Mouse (Mus musculus) forebrain, embryonic 14.5 days (tissue): ENCODE data around the gene Slc17a2. TPM values are rescaled to one million over a fixed set of nuclear protein-coding genes. Genes with fewer than 3 reads are reported as not detected.
A peak's percentile ranks its signal among the peaks of the same experiment; 100 is the strongest.

Experiments
- ATAC-seq: fragments of 200-750 bp; cut with Nextera tagmentation; 2 replicates; pipeline ENCODE4 v1.8.0; 2017; ENCODE audit warnings: mild to moderate bottlenecking, moderate library complexity
- DNase-seq: peaks from one replicate; pipeline ENCODE4 v3.0.0-alpha.2; 2015; ENCODE audit warnings: low spot score
- H3K27ac ChIP-seq: fragments of 300-500 bp; sonication (generic); 2 replicates; pipeline ENCODE4 v1.5.1; 2014; ENCODE audit warnings: low read depth, mild to moderate bottlenecking, control low read depth, low read length, moderate library complexity
- H3K27me3 ChIP-seq: fragments of 300-500 bp; sonication (generic); replicated peaks from 2 replicates; pipeline ENCODE4 v1.6.1; 2014; ENCODE audit warnings: low read length, control low read depth, mixed read lengths; ENCODE audit not compliant: control insufficient read depth, insufficient read depth
- H3K36me3 ChIP-seq: fragments of 300-500 bp; sonication (generic); 2 replicates; pipeline ENCODE4 v1.6.1; 2014; ENCODE audit warnings: low read length, control low read depth; ENCODE audit not compliant: control insufficient read depth, insufficient read depth
- H3K4me1 ChIP-seq: fragments of 300-500 bp; sonication (generic); 2 replicates; pipeline ENCODE4 v1.6.1; 2014; ENCODE audit warnings: antibody characterized with exemption, low read length, control low read depth; ENCODE audit not compliant: control insufficient read depth, insufficient read depth
- H3K4me2 ChIP-seq: fragments of 300-500 bp; sonication (generic); 2 replicates; pipeline ENCODE4 v1.6.1; 2014; ENCODE audit warnings: mild to moderate bottlenecking, control low read depth, low read length
- H3K4me3 ChIP-seq: fragments of 300-500 bp; sonication (generic); 2 replicates; pipeline ENCODE4 v1.5.1; 2014; ENCODE audit warnings: low read depth, low read length, control low read depth
- H3K9ac ChIP-seq: fragments of 300-500 bp; sonication (generic); 2 replicates; pipeline ENCODE4 v1.6.1; 2014; ENCODE audit warnings: mild to moderate bottlenecking, low read length, control low read depth, moderate library complexity
- H3K9me3 ChIP-seq: fragments of 300-500 bp; sonication (generic); replicated peaks from 2 replicates; pipeline ENCODE4 v1.6.1; 2016; ENCODE audit warnings: low read length, control low read depth, mixed read lengths; ENCODE audit not compliant: control insufficient read depth
- WGBS: fragments of 180-500 bp; shearing (Covaris S2); extraction: QIAGEN DNeasy Blood & Tissue Kit; methylation state at CpG from one replicate; pipeline ENCODE4 v1.1.7; 2014; 5-methylcytosine and 5-hydroxymethylcytosine counted together
- polyA plus RNA-seq: library from polyadenylated mRNA; unstranded; fragments of >200 nt; fragmentation: Nextera tagmentation; extraction: Ambion mirVana; gene quantifications from 2 replicates; pipeline ENCODE4 v1.2.1, GENCODE M21; 2014

Gene Slc17a2
- polyA plus RNA-seq, 1 experiment from 2014 or later: not detected

DNA sequence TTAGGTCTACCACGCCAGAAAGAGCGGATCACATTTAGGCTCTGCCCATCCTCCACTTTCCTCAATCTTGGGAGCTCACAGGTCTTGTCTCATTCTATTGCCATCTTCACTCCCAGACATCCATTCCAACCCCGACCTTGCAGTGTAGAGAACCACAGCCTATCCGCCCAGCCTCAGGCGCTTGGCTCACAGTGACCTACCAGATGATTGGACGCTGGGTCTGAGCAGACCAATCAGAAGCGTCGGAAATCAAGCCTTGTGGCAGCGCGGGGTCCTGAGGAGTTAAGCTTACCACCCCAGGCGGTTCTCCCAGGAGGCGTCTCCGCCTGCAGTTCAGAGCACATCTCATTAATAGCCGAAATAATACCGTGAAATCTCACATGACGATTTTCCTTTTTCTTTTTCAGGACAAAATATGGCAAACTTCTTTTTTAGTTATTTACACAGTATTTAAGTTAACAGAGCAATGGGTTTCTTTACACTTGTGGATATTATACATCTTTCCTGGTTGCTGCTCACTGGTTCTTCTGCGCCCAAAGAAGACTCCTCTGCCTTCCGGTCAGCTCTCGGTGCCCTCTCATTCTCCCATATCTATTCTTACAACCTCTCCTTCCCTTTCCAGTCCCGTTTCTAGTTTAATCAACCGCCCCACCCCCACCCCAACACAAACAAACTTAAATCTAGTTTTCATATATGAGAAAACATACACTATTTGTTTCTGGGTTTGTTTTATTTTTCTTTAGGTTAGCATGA, 34.1 kb upstream of the Slc17a2 start:
- ATAC-seq (peak; percentile 87), DNase-seq (peak; percentile 69)
- Histone ChIP-seq H3K27me3 (no peaks in the 10 kb centered on the region), H3K36me3 (no peaks in the 10 kb centered on the region), H3K4me2 (peak overlapping the region; percentile 30), H3K4me1 (no peaks in the 10 kb centered on the region), H3K4me3 (no peak overlapping the region), H3K27ac (no peak overlapping the region), H3K9ac (no peak overlapping the region), H3K9me3 (no peaks in the 10 kb centered on the region)
- 24% methylated on average over 21 of the region's 21 CpGs for WGBS

DNA sequence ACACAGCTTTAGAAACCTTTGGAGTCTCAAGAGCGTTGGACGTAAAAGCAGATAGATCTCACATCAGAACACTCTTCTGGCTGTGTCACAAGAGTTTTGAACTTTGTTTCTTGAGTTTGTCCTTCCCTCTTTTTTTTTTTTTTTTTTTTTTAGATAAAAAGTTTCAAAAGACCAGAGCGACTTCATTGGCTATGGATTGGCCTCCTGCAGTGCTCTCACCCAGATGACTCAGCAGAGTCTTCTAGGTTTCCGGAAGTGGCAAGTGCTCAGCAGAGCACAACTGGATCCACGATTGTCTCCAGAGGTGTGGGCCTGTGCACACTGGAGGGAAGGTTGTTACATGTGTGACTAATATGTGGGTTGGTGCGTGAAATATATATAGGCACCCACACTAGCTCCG, 28.5 kb upstream of the Slc17a2 start:
- H3K9me3 ChIP-seq: no peaks in the 10 kb centered on the region
- no peak overlapping the region for H3K4me2 ChIP-seq
- no peak for DNase-seq
- ATAC-seq: no peak
- H3K36me3 ChIP-seq: no peaks in the 10 kb centered on the region
- H3K9ac ChIP-seq: no peak overlapping the region
- no peaks in the 10 kb centered on the region for H3K27me3 ChIP-seq
- H3K27ac ChIP-seq: no peak overlapping the region
- no peaks in the 10 kb centered on the region for H3K4me1 ChIP-seq
- no peak overlapping the region for H3K4me3 ChIP-seq
- 92% methylated on average over 7 of the region's 7 CpGs for WGBS

DNA sequence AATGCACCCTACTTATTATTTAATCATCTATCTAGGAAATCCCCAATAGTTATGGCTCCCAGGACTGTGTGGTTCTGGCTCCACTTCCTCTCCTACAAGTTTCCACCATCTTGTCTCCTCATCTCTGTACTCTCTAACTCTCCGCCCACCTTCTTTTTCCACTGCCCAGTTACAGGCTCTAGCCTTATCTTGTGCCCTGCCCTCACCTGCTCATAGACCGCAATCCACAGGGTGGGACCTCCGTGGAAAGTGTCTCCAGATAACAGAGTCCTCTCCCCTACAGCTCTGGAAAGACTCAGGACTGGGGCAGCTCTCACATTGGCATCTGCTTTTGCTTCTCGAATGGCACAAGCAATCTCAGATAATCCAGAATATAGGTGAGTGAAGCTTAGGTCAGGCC, 27.8 kb upstream of the Slc17a2 start:
- no peaks in the 10 kb centered on the region for H3K36me3 ChIP-seq
- no peak overlapping the region for H3K9ac ChIP-seq
- H3K4me2 ChIP-seq: no peak overlapping the region
- no peaks in the 10 kb centered on the region for H3K27me3 ChIP-seq
- no peak overlapping the region for H3K27ac ChIP-seq
- DNase-seq (no peak), ATAC-seq (no peak)
- no peaks in the 10 kb centered on the region for H3K9me3 ChIP-seq
- 92% methylated on average over 4 of the region's 4 CpGs for WGBS
- H3K4me3 ChIP-seq: no peak overlapping the region
- no peaks in the 10 kb centered on the region for H3K4me1 ChIP-seq

DNA sequence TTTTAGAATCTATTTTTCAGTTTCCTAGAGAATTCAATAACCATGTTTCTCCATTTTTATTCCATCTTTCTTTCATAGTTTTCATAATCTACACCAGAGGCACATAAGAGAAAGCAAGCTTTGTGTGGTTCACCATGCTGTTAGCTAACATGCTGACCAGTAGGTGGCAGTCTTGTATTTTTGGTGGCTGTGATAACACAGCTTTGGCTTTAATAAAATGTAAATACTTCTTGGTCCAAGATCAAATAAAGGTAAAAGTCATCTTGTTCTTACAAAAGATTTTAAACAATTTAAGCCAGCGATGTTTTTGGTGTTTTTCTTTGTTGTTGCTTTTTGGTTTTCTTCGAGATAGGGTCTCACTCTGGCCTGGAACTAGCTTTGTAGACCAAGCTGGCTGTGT, 14.3 kb upstream of the Slc17a2 start:
- 43% methylated on average over 2 of the region's 2 CpGs for WGBS
- Histone ChIP-seq H3K27ac (no peak overlapping the region), H3K4me3 (no peak overlapping the region), H3K4me1 (no peaks in the 10 kb centered on the region), H3K36me3 (no peaks in the 10 kb centered on the region), H3K9me3 (no peaks in the 10 kb centered on the region), H3K9ac (no peak overlapping the region), H3K27me3 (no peaks in the 10 kb centered on the region), H3K4me2 (no peak overlapping the region)
- DNase-seq (peak; percentile 87), ATAC-seq (peak; percentile 80)

DNA sequence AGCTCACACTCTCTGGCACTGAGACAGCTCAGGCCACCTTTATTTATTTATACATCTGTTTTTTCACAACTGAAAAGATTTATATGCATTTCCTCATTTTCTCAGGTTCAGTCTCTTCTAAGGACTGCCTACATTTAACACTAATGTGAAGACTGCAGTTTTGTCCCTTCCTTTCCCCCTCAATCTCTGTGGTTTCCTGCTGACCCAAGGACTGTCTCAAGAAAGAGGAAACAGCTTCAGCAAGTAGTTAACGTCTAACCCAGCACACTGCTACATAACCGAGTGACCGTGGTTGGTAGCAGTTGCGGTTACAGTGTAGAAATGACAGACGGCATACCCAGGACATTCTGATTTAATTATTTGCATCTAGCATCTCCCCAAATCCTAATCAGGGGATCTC, 7.4 kb upstream of the Slc17a2 start:
- DNase-seq: no peak
- Histone ChIP-seq H3K4me2 (no peak overlapping the region), H3K4me1 (no peaks in the 10 kb centered on the region), H3K36me3 (no peaks in the 10 kb centered on the region), H3K27ac (no peak overlapping the region), H3K27me3 (no peaks in the 10 kb centered on the region), H3K4me3 (no peak overlapping the region), H3K9me3 (no peaks in the 10 kb centered on the region), H3K9ac (no peak overlapping the region)
- no peak for ATAC-seq
- 87% methylated on average over 5 of the region's 5 CpGs for WGBS

DNA sequence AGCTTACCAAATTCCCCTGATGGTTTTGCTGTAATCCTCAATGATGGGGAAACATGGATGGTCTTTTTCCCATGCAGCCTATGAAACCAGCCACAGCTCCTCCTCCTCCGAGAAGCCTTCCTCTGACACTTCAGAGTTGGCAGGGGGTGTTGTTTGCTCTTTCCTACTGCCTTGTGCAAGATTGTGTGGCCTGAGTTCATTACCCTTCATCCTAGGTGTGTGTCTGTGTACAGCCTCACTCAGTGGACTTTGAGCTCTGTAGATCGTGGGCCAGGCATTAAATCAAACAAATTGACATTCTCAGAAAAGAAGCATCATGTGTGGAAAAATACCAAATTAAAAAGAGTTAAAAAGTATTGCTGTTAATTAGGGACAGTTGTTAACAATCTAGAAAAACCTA, 2.3 kb upstream of the Slc17a2 start:
- Histone ChIP-seq H3K9ac (no peak overlapping the region), H3K4me1 (no peaks in the 10 kb centered on the region), H3K9me3 (no peaks in the 10 kb centered on the region), H3K36me3 (no peaks in the 10 kb centered on the region), H3K4me2 (no peak overlapping the region), H3K27ac (no peak overlapping the region), H3K4me3 (no peak overlapping the region), H3K27me3 (no peaks in the 10 kb centered on the region)
- WGBS: 80% methylated on average over 2 of the region's 2 CpGs
- ATAC-seq: no peak
- DNase-seq: no peak

DNA sequence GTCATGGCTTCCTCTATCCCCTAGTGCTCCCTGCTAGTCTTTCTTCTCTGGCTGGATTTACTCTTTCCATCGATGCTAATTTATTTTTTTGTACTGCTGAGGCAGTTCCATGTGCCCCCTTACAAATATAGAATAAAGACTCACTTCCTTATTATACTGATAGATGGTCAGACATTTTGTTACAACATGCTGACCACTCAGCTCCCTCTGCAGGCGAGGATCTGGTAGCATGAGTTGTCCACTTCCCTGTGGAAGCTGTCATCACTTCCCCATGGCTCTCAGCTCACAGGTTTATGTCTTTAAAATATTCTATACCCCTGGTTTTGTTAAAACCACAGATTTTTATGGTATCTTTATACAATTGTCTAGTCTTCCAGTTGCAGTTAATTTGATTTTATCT, 9.4 kb downstream of the Slc17a2 start:
- Histone ChIP-seq H3K9ac (no peak overlapping the region), H3K9me3 (no peaks in the 10 kb centered on the region), H3K4me2 (no peak overlapping the region), H3K4me3 (no peak overlapping the region), H3K4me1 (no peaks in the 10 kb centered on the region), H3K36me3 (no peaks in the 10 kb centered on the region), H3K27me3 (no peaks in the 10 kb centered on the region), H3K27ac (no peak overlapping the region)
- no peak for DNase-seq
- no peak for ATAC-seq
- WGBS: 79% methylated on average over 2 of the region's 2 CpGs

DNA sequence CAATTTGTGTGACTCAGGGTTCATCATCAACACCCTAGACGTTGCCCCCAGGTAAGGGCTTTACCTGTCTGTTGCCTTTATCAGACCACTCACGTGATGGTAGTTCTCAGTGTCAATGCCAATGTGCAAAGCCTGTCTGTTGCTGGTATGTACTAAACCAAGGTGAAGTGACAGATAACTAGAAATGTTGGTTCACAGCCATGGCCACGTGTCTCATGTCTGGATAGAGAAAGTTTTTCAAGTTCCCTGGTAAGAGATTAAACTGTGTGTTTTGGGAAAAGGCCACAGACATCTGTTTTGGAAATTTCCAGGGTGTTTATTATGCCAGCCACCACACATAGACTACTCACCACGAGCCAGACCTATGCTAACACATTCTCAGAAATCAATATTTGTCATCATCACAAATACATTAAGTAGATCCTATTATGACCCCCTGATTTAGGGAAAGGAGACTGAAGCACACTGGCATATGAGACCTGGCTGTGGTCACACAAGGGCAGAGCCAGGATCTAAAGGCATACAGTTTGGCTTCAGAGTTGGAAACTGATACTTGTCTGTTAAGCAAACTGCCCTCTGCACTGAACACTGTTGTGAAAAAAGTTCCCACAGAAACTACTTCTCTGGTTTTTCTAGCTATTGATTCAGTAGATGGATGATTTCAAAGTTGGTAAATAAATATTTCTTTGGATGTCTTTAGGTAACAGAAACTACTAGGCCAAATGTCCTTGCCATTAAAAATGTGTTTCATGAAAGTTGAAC, 13.6 kb downstream of the Slc17a2 start:
- Histone ChIP-seq H3K4me3 (no peak overlapping the region), H3K4me2 (no peak overlapping the region), H3K9me3 (no peaks in the 10 kb centered on the region), H3K9ac (no peak overlapping the region), H3K27ac (no peak overlapping the region), H3K4me1 (no peaks in the 10 kb centered on the region), H3K27me3 (no peaks in the 10 kb centered on the region), H3K36me3 (no peaks in the 10 kb centered on the region)
- WGBS: 73% methylated on average over 4 of the region's 4 CpGs
- ATAC-seq (no peak), DNase-seq (no peak)

DNA sequence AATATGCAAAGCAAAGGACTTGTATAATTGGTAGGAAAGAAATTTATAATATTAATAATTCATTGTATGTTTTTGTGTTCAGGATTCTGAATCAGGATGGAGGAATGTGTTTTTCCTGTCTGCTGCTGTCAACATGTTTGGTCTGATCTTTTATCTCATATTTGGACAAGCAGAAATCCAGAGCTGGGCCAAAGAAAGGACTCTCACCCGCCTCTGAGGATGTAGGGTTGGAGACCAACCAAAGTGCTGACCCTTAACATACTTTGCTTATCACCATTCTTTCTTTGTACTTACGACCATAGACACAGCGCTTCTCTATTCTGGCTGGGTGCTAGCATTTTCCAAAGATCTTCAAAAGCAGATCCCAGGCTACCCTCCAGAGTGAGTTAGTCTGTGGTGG, 15.4 kb downstream of the Slc17a2 start:
- H3K4me3 ChIP-seq: no peak overlapping the region
- no peak overlapping the region for H3K27ac ChIP-seq
- 85% methylated on average over 3 of the region's 3 CpGs for WGBS
- ATAC-seq (no peak), DNase-seq (no peak)
- H3K4me2 ChIP-seq: no peak overlapping the region
- H3K27me3 ChIP-seq: no peaks in the 10 kb centered on the region
- H3K4me1 ChIP-seq: no peaks in the 10 kb centered on the region
- no peaks in the 10 kb centered on the region for H3K9me3 ChIP-seq
- no peaks in the 10 kb centered on the region for H3K36me3 ChIP-seq
- no peak overlapping the region for H3K9ac ChIP-seq
